Mouse (Mus musculus) monocyte, adult 5-6 weeks (primary cell): Measurements from ENCODE around the gene Pdxp. TPM values are rescaled to one million over a fixed set of nuclear protein-coding genes. Genes with fewer than 3 reads are reported as not detected.

Experiments
- ATAC-seq: fragments of 153-309, 156-312 bp; replicated peaks from 2 replicates; pipeline ENCODE4 v1.8.0; 2017; ENCODE audit warnings: mild to moderate bottlenecking; ENCODE audit not compliant: low TSS enrichment, insufficient number of reproducible peaks, severe bottlenecking, poor library complexity, low FRiP score
- total RNA-seq: library from RNA; stranded (forward); fragments of 200-1000, 200-491, 200-594 nt; gene quantifications from 3 replicates; pipeline ENCODE4 v1.2.3, GENCODE M21; 2017

The Pdxp gene
- total RNA-seq, 1 experiment from 2014 or later, result 1.1 TPM

- ATAC-seq, result peak; percentile 42; the same call in 1 of the 2 replicates
Observed at GRCm38 (mm10) chr15:78923585-78923984, 9.9 kb downstream of the Pdxp start.

GRCm38 (mm10) chr15:78925129-78925528 lies 11.4 kb downstream of the Pdxp start:
- ATAC-seq, result no peak

GRCm38 (mm10) chr15:78926021-78926919 lies 12.6 kb downstream of the Pdxp start, which contains the start of gene Lgals1:
Lgals1 (plus strand) TSS chr15:78926725.
- ATAC-seq, result no peak; the same call in 1 of the 2 replicates

DNA sequence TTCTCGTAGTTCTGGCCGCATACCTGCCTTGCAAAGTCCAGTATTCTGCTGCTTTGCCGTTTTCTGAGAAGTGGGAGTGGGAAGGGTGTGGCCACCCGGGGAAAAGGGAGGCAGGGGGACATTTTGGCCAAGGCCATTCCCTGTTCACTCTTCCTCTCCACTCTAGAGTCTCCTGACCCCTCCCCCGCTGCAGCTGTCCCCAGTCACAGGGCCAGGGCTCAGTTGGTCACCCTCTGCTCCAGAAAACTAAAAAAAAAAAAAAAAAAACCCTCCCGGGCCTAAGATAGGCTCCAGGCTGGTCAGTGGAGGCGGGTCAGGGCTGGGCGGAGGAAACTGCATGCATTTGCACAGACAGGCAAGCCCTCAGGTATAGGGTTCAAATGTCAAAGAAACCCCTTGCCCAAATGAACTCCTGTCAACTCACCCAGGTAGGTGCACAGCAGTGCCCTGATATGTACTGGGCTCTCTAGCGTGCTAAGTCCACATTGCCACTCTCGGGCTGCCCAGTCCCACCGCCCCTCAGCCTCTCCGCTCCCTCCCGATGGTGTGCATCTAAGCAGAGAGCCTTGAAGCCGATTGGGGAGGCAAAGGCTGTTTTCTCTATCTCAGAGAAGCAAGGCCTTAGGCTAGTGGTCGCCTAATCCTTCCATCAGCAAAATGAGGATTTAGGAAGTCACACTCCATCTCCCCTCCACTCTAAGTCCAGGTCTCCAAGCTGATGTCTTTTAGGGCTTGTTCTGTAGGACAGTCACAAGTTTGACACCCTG lies 13.5 kb downstream of the Pdxp start:
- no peak for ATAC-seq

GRCm38 (mm10) chr15:78927788-78928457 lies 14.2 kb downstream of the Pdxp start:
- peak; percentile 80 for ATAC-seq

DNA sequence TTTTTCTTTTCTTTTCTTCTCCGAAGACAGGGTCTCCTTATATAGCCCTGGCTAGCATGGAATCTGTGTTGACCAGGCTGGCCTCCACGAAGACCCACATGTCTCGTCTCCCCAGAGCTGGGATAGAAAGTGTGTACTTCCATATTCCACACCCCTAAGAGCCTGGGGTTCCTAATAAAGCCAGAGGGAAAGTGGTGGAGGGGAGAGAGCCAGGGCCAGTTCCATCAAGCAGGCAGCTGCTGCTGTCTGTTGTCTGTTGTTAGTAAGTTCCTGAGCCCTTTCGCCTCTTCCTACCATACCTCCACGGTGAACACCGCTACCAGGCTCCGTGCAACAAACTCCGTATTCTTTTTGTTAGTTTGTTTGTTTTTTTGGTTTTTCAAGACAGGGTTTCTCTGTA lies 14.8 kb downstream of the Pdxp start:
- no peak for ATAC-seq

DNA sequence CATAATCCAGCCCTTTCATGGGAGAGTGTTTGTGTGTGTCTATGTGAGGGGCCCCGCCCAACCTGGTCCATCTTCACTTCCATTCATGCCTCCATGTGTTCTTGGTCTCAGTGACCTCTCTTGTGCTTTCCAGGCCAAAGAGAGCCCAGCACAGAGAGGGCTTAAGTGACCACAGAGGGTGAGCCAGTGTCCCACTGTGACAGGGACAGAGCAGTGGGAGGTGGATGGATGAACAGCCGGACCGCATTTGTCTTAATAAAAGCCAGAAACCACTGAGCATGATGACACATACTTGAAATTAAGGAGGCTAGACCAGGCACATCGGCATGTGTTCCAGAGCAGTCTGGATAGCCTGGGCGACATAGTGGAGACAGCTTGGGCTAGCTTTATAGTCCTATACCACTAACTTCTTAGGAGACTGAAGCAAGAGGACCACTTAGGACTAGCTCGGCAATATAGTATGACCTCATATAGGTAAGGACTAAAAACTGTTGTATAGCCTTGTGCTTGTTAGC lies 16.5 kb downstream of the Pdxp start:
- no peak for ATAC-seq

DNA sequence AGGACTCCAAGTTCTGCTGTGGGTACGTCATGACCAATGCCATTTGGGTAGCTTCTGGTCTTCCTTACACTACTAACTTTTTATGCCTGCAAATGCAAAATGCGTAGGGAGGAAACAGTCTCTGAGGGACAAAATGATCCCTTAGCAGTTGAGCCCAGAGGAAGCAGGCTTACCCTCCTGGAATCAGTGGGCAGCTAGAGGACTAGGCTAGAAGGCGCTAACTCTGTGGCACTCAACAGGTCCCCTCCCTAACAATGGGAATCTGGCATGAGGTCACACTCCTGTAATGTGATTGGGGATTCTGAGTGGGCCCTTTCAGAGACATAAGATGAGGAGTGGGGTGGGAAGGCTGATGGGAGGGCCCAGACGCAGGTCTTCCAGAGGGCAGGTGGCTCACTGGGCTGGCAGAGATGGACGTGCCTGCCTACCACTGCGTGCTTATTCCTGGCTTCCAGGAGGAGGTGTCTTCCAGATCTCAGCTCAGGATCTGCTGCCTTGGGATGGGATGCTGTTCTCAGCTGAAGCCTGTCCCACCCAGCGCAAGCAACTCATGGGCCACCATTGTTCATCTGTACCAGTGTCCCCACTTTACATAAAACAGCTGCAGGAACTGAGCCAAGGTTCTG lies 17.2 kb downstream of the Pdxp start:
- no peak for ATAC-seq

GRCm38 (mm10) chr15:78931577-78931976 lies 17.9 kb downstream of the Pdxp start:
- peak; percentile 68 for ATAC-seq

DNA sequence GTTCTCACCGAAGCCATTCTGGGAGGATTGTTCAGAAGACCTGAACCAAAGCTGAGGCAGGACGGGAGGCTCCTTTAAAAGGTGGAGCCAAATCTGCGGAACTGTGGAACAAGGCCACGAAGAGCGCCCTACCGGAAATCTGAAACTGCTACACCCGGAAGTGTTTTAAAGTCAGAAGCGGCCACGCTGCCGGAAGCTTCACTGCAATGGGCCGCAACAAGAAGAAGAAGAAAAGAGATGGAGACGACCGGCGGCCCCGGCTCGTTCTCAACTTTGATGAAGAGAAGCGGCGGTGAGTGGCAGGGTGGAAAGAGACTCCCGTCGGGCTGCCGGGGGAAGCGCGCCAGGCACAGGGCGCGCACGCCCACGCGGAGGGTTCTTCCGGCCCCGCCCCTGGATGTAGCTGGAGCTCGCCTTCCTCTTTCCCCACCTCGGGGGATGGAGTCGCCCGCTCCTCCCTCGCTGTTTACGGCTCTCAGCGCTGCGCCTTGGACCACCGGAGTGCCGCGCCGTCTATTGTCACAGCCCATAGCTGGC lies 21.1 kb downstream of the Pdxp start, which contains the start of gene Nol12:
Gene Nol12, plus strand, starts transcription at position 150 of the 537 bp plus-strand sequence.
- peak; percentile 86 for ATAC-seq

DNA sequence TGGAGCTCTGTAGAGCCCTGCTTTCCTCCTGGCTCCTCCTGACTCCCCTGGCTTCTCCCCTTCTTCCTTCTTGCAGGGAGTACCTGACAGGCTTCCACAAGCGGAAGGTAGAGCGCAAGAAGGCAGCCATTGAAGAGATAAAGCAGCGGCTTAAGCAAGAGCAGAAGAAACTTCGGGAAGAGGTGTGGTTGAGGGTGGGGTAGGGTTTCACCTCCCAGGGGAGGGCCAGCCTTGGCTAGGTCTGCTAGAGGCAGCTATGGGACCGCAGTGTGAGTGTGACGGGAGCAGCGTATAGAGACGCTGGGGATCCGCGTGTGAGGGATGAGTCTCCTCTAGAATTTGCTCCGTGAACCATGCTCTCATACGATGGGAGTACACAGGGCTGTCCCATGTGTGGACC lies 22.7 kb downstream of the Pdxp start:
- no peak for ATAC-seq

- no peak for ATAC-seq
Observed at GRCm38 (mm10) chr15:78937311-78937710, 23.6 kb downstream of the Pdxp start.

DNA sequence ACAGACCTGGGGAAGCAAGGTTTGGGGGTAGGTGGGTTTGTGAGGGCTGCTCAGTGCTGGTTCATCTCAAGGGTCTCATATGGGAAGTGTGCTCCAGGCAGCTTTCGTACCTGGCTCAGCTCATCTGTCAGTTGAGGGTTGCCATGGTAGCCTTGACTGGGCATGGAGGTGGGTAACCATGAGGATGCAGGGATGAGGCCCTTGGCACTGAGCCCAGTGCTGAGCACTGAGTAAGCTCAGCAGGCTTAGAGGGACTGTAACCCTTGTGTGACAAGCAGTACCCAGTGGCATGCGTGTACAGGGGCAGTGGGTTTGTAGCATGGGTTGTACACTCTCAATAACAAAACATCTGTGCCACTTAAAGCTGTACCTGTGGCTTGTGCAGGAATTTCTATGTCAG lies 24.2 kb downstream of the Pdxp start:
- ATAC-seq, result no peak

- no peak for ATAC-seq
Observed at GRCm38 (mm10) chr15:78940325-78940724, 26.6 kb downstream of the Pdxp start.

DNA sequence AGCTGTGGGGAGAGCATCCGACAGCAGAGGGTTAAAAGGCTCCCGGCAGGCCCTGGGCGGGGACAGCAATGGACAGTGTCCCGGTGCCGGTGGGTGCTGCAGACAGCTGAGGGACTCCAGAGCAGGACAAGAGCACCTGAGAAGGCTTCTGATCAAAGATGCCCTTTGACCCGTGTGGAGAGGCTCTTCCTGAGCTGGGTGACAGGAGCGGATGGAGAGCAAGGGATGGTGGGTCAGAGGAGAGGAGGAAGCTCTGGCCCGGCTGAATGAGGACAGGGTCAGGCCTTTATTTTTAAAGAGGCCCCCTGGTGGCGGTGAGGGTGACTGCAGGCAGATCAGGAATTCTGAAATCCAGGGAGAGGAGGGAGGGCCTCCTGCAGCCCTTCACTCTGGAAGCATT lies 28.9 kb downstream of the Pdxp start:
- ATAC-seq, result peak; percentile 61

GRCm38 (mm10) chr15:78946232-78946631 lies 32.5 kb downstream of the Pdxp start:
- no peak for ATAC-seq

DNA sequence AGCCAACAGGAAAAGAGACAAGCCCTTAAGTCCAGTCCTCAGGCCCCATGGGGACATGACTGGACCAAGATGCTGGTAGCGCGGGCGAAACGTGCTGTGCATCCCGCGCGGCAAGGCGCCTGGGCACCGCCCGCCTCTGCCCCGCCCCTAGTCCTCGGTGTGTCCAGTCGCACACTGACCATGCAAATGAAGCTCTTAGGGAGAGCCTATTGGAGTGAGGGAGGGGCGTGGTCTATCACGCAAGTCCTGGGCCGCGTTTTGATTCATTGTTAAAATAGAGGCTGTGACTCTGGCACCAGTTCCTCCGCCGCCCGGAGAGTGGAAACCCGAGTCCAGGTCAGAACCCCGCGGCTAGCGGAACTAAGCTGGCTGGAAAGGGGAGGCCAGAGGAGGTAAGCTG lies 33.9 kb downstream of the Pdxp start, which contains the start of gene Triobp:
Gene Triobp, plus strand, starts transcription at position 68 of the 400 bp plus-strand sequence.
- peak; percentile 93 for ATAC-seq

DNA sequence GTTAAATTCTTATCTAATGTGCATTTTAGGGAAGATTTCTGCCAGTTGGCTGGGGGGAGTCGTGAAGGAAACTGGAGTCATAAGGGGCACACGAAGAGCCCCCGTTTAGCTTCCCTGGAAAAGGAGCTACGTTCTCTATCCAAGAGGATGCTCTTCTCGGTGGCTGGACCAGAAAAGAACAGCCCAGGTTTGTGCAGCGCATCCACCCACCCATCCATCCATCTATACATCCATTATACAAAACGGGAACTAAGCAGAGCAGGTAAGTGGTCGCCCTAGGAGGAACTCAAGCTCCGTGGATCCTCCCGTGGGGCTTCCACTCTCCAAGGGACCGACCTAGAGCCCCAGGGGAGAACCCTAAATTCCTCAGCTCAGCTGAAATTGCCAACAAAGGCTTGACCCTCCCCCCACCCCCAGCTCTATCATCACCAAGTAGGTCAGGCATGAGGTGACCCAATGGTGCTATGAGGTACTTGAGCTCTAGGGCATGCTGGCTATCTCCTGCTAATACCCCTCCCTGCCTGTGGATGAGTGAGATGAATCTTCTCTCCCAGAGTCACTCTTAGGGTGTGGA lies 34.5 kb downstream of the Pdxp start:
- no peak for ATAC-seq
